Mouse (Mus musculus): ENCODE measurements around the gene Serpina3k.
"Not testable (repeated sequence)": the region's sequence is repeated elsewhere in the genome, so short reads cannot be mapped to it uniquely, and the experiment has no call there.

GRCm38 (mm10) chr12:104338226-104338625, at the start of gene Serpina3k, which contains the start of gene Serpina3m:
- TF ChIP-seq CTCF (IDR thresholded peaks at IDR 0.05; ENCODE audit: low read depth, low read length); GATA1 (IDR thresholded peaks at IDR 0.05; ENCODE audit: borderline replicate concordance, low read length); POLR2AphosphoS5 (IDR thresholded peaks at IDR 0.05; ENCODE audit: insufficient replicate concordance, low read depth, low read length); TAL1 (conservative IDR thresholded peaks at IDR 0.05; ENCODE audit: low read depth, low read length): not testable (repeated sequence)

All from G1E (cell line).